ENCODE assay signal across 8 mouse cellular contexts in genomic region chr10:128368402-128369217, GRCm38 (mm10). TPM values are rescaled to one million over a fixed set of nuclear protein-coding genes. Genes with fewer than 3 reads are reported as not detected.
DNase-seq lines count a peak whose midpoint lies in the region; ATAC-seq and TF ChIP-seq lines count a peak whose summit lies in the region.

Gene Coq10a (minus strand): TSS chr10:128368997.

- no peaks in the 10 kb centered on the region for H3K27me3 ChIP-seq in Patski
- no peaks in the 10 kb centered on the region for H3K27me3 ChIP-seq in hindbrain, embryonic 13.5 days

- CTCF ChIA-PET in Patski (lab: Charles Lee): interaction anchor here (0.9 to 3.8 kb wide), 5 partner anchors 9 to 43 kb away, joined by 3 to 17 read pairs (median 4); partner anchors contain the start of genes Ankrd52, Nabp2 and Rnf41

- in situ Hi-C loops in Patski (cut with MboI; ENCODE audit: low pct_unique_long_range_greater_than_20kb): loop anchor here (5.0 kb wide), 1 partner anchor 89 kb away; the partner anchor contains the start of gene Smarcc2

- POLR2A ChIA-PET in Patski (lab: Charles Lee): interaction anchor here (1.0 to 4.1 kb wide), 4 partner anchors 9 to 43 kb away, joined by 3 to 17 read pairs (median 8); partner anchors contain the start of genes Ankrd52, Cs, Nabp2 and Rnf41

- DNase-seq in Patski (ENCODE audit: low read depth, low spot score): no peak
- peak; percentile 95 for DNase-seq in cerebellum, postnatal 14 days
- DNase-seq in frontal cortex, postnatal 14 days (ENCODE audit: low spot score in 2 of 2): peak; percentile 86 to 92
- DNase-seq in layer of hippocampus, postnatal 25 days (ENCODE audit: extremely low spot score in 1 of 2, low spot score in 1 of 2): peak; percentile 75 to 85
- peak; percentile 95 for DNase-seq in lung, postnatal 25 days (ENCODE audit: low spot score)
- peak; percentile 90 for DNase-seq in retina, embryonic 14.5 days (ENCODE audit: low spot score)
- DNase-seq in thymus, postnatal 4 days: peak; percentile 94

- peak; percentile 91 for ATAC-seq in Patski
- peak; percentile 95 for ATAC-seq in hindbrain, embryonic 13.5 days (ENCODE audit: low FRiP score)

- no peak for TF ChIP-seq CTCF in Patski (IDR thresholded peaks at IDR 0.05)

- H3K9ac ChIP-seq in hindbrain, embryonic 13.5 days: peak within 1 kb of the TSS; percentile 86

- H3K4me2 ChIP-seq in hindbrain, embryonic 13.5 days: peak within 1 kb of the TSS; percentile 93

- H3K4me3 ChIP-seq in hindbrain, embryonic 13.5 days: peak within 1 kb of the TSS; percentile 66

- peaks cover 26% of the 10 kb centered on the region for H3K4me1 ChIP-seq in hindbrain, embryonic 13.5 days (replicated peaks)

- no peaks in the 10 kb centered on the region for H3K9me3 ChIP-seq in hindbrain, embryonic 13.5 days

- under 1% methylated on average over 83 of the region's 87 CpGs for WGBS in hindbrain, embryonic 13.5 days

- H3K36me3 ChIP-seq in hindbrain, embryonic 13.5 days: peaks cover 21% of the 10 kb centered on the region

- peak within 1 kb of the TSS; percentile 98 for H3K27ac ChIP-seq in hindbrain, embryonic 13.5 days

RNA-seq across cellular contexts. Expression of gene Coq10a, which starts in this region (rescaled TPM):
- 34.5 TPM for polyA plus RNA-seq in Patski (2021)
- polyA plus RNA-seq in hindbrain, embryonic 13.5 days (2015; fragmentation: Nextera tagmentation; extraction: Ambion mirVana): 31.1 and 37.6 TPM in 2 replicates
- 10 to 100 TPM; 52.9 to 53.5 TPM for total RNA-seq in layer of hippocampus, postnatal 25 days (2021)
